Mouse (Mus musculus): ENCODE measurements around the gene Ece2. TPM values are rescaled to one million over a fixed set of nuclear protein-coding genes. Genes with fewer than 3 reads are reported as not detected.

The Ece2 gene
- polyA plus RNA-seq, 2 experiments: 0.04 to 0.08 TPM

DNA sequence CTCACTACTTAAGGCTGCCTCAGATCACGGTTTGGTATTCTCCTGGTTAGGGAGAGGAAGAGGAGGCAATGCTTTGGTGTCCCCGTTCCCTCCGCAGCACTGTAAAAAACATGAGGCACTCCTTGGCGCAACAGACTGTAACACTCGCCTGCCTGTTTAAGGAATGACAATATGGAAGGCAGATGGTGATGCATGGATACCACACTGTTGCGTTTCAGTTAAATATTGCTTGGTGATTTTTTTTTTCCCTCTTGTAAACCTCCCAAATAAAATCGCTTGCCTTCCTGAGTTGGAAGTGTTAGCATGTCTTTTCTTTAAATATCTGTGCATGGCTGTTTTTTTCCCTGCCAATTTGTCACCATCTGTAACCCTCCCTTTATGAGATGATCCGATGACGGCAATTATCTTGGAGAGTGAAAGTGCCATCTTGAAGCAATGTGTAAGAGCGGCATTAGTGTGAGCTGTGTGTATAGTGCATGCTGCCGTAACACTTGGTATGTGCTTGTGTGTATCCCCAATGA is 697 bp upstream of the Ece2 start:
- H3K9me3 ChIP-seq (ENCODE audit: control insufficient read depth, low read length): no peaks in the 10 kb centered on the region
- no peak overlapping the region for H3K9ac ChIP-seq (replicated peaks)
- H3K4me2 ChIP-seq (ENCODE audit: low read depth): no peak overlapping the region
- no peak for DNase-seq (ENCODE audit: low read depth in 3 of 3, low spot score in 3 of 3)
- H3K36me3 ChIP-seq (replicated peaks; ENCODE audit: control insufficient read depth, insufficient read depth, low read depth): no peaks in the 10 kb centered on the region
- no peaks in the 10 kb centered on the region for H3K4me1 ChIP-seq (replicated peaks; ENCODE audit: control insufficient read depth in 2 of 2, insufficient read depth in 2 of 2, low read length in 1 of 2)
- no peak for ATAC-seq (ENCODE audit: insufficient read depth)
- TF ChIP-seq CTCF (IDR thresholded peaks at IDR 0.05; ENCODE audit: low read depth) (no peak), EP300 (IDR thresholded peaks at IDR 0.05; ENCODE audit: low read depth) (no peak)
- WGBS (ENCODE audit: insufficient replicate concordance): 56% methylated on average over 11 of the region's 11 CpGs
- no peak overlapping the region for H3K4me3 ChIP-seq (ENCODE audit: insufficient read depth in 1 of 2, low read depth in 2 of 2, low read length in 2 of 2)
- H3K27me3 ChIP-seq (ENCODE audit: control insufficient read depth, insufficient read depth, low read length): peaks cover 27% of the 10 kb centered on the region
- no peak overlapping the region for H3K27ac ChIP-seq

- no peak overlapping the region for H3K4me2 ChIP-seq (ENCODE audit: low read depth)
- ATAC-seq (ENCODE audit: insufficient read depth) (no peak), DNase-seq (ENCODE audit: low read depth in 3 of 3, low spot score in 3 of 3) (no peak)
- H3K36me3 ChIP-seq (replicated peaks; ENCODE audit: control insufficient read depth, insufficient read depth, low read depth): no peaks in the 10 kb centered on the region
- no peak overlapping the region for H3K4me3 ChIP-seq (ENCODE audit: insufficient read depth in 1 of 2, low read depth in 2 of 2, low read length in 2 of 2)
- H3K9me3 ChIP-seq (ENCODE audit: control insufficient read depth, low read length): no peaks in the 10 kb centered on the region
- H3K4me1 ChIP-seq (replicated peaks; ENCODE audit: control insufficient read depth in 2 of 2, insufficient read depth in 2 of 2, low read length in 1 of 2): no peaks in the 10 kb centered on the region
- TF ChIP-seq CTCF (IDR thresholded peaks at IDR 0.05; ENCODE audit: low read depth): no peak
- TF ChIP-seq EP300 (IDR thresholded peaks at IDR 0.05; ENCODE audit: low read depth): no peak
- no peaks in the 10 kb centered on the region for H3K27me3 ChIP-seq (ENCODE audit: control insufficient read depth, insufficient read depth, low read length)
- H3K27ac ChIP-seq: no peak overlapping the region
- WGBS (ENCODE audit: insufficient replicate concordance): 56% methylated on average over 8 of the region's 8 CpGs
- no peak overlapping the region for H3K9ac ChIP-seq (replicated peaks)
These were observed 7.8 kb downstream of the Ece2 start for GRCm38 (mm10) chr16:20637410-20637809.

GRCm38 (mm10) chr16:20638367-20638766 is 8.7 kb downstream of the Ece2 start:
- no peak for ATAC-seq (ENCODE audit: insufficient read depth)
- DNase-seq (ENCODE audit: low read depth in 3 of 3, low spot score in 3 of 3): no peak
- Histone ChIP-seq H3K9me3 (ENCODE audit: control insufficient read depth, low read length) (no peaks in the 10 kb centered on the region), H3K27ac (no peak overlapping the region), H3K4me2 (ENCODE audit: low read depth) (no peak overlapping the region), H3K4me3 (ENCODE audit: insufficient read depth in 1 of 2, low read depth in 2 of 2, low read length in 2 of 2) (no peak overlapping the region), H3K9ac (replicated peaks) (no peak overlapping the region), H3K4me1 (replicated peaks; ENCODE audit: control insufficient read depth in 2 of 2, insufficient read depth in 2 of 2, low read length in 1 of 2) (no peaks in the 10 kb centered on the region), H3K36me3 (replicated peaks; ENCODE audit: control insufficient read depth, insufficient read depth, low read depth) (no peaks in the 10 kb centered on the region), H3K27me3 (ENCODE audit: control insufficient read depth, insufficient read depth, low read length) (no peaks in the 10 kb centered on the region)
- TF ChIP-seq EP300 (IDR thresholded peaks at IDR 0.05; ENCODE audit: low read depth) (no peak), CTCF (IDR thresholded peaks at IDR 0.05; ENCODE audit: low read depth) (no peak)
- whole genome bisulfite sequencing (ENCODE audit: insufficient replicate concordance): 74% methylated on average over 8 of the region's 8 CpGs

GRCm38 (mm10) chr16:20642161-20642560 is 12.5 kb downstream of the Ece2 start:
- WGBS (ENCODE audit: insufficient replicate concordance): under 1% methylated on average over 8 of the region's 8 CpGs
- DNase-seq (ENCODE audit: low read depth in 3 of 3, low spot score in 3 of 3) (no peak), ATAC-seq (ENCODE audit: insufficient read depth) (no peak)
- no peaks in the 10 kb centered on the region for H3K4me1 ChIP-seq (replicated peaks; ENCODE audit: control insufficient read depth in 2 of 2, insufficient read depth in 2 of 2, low read length in 1 of 2)
- H3K9ac ChIP-seq (replicated peaks): no peak overlapping the region
- no peaks in the 10 kb centered on the region for H3K9me3 ChIP-seq (ENCODE audit: control insufficient read depth, low read length)
- H3K4me3 ChIP-seq (ENCODE audit: insufficient read depth in 1 of 2, low read depth in 2 of 2, low read length in 2 of 2): no peak overlapping the region
- TF ChIP-seq CTCF (IDR thresholded peaks at IDR 0.05; ENCODE audit: low read depth) (peak; percentile 87), EP300 (IDR thresholded peaks at IDR 0.05; ENCODE audit: low read depth) (no peak)
- H3K4me2 ChIP-seq (ENCODE audit: low read depth): no peak overlapping the region
- H3K27me3 ChIP-seq (ENCODE audit: control insufficient read depth, insufficient read depth, low read length): no peaks in the 10 kb centered on the region
- H3K36me3 ChIP-seq (replicated peaks; ENCODE audit: control insufficient read depth, insufficient read depth, low read depth): no peaks in the 10 kb centered on the region
- no peak overlapping the region for H3K27ac ChIP-seq

DNA sequence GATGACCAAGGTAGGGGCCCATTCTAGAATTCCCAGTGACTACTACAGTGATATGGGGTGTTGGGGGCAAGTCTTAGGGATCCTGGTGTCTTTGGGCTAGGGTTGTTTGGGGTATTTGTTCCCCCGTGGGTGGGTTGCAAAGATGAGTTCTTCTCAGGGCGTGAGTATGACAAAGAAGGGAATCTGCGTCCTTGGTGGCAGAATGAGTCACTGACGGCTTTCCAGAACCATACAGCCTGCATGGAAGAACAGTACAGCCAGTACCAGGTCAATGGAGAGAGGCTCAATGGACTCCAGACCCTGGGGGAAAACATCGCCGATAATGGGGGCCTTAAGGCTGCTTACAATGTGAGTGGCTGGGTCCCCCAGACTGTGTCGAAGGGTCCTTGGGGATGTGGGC is 14.3 kb downstream of the Ece2 start:
- Histone ChIP-seq H3K9ac (replicated peaks) (no peak overlapping the region), H3K27me3 (ENCODE audit: control insufficient read depth, insufficient read depth, low read length) (no peaks in the 10 kb centered on the region), H3K4me1 (replicated peaks; ENCODE audit: control insufficient read depth in 2 of 2, insufficient read depth in 2 of 2, low read length in 1 of 2) (no peaks in the 10 kb centered on the region), H3K4me3 (ENCODE audit: insufficient read depth in 1 of 2, low read depth in 2 of 2, low read length in 2 of 2) (no peak overlapping the region), H3K4me2 (ENCODE audit: low read depth) (no peak overlapping the region), H3K36me3 (replicated peaks; ENCODE audit: control insufficient read depth, insufficient read depth, low read depth) (no peaks in the 10 kb centered on the region), H3K9me3 (ENCODE audit: control insufficient read depth, low read length) (no peaks in the 10 kb centered on the region), H3K27ac (no peak overlapping the region)
- no peak for DNase-seq (ENCODE audit: low read depth in 3 of 3, low spot score in 3 of 3)
- no peak for ATAC-seq (ENCODE audit: insufficient read depth)
- WGBS (ENCODE audit: insufficient replicate concordance): 61% methylated on average over 7 of the region's 7 CpGs
- TF ChIP-seq EP300 (IDR thresholded peaks at IDR 0.05; ENCODE audit: low read depth) (no peak), CTCF (IDR thresholded peaks at IDR 0.05; ENCODE audit: low read depth) (no peak)
